Mouse (Mus musculus): Measurements from ENCODE around the gene Grid1.

Gene Grid1

DNA sequence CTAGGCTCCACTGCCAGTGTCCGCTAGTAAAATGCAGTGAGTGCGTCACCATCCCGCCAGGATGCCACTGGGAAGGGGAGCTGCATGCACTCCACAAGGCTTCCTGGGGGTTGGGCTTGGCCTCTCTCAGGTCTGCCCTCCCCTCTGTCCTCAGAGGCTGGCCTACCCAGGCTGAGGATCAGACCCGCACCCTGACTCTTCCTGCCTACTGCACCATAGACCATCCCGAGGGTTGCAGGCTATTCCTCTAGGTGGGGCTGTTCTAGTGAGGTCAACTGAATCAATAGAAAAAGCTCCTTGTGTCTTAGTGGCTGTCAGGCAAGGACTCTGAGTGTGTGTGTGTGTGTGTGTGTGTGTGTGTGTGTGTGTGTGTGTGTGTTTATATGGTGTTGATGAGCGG is 19.1 kb downstream of the Grid1 start:
- DNase-seq: no peak

DNA sequence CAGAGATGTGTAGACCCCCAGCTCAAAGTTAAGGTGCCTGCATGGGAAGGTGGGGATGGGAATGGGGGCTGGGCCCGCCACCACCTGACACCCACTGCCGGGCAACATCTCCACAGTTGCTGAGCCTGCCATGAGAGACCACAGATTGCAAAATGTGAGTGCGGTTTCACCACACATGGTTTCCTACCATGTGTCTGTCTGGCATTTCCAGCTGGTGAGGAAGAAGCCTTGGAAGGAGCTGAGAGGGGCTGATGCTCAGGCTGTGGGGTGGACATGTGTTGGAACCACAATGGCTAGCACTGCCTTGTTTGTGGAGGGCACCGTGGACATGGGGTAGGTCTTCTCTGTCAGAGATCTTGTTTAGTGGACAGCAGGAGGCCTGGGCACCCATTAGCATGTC is 20.0 kb downstream of the Grid1 start:
- DNase-seq: no peak

DNA sequence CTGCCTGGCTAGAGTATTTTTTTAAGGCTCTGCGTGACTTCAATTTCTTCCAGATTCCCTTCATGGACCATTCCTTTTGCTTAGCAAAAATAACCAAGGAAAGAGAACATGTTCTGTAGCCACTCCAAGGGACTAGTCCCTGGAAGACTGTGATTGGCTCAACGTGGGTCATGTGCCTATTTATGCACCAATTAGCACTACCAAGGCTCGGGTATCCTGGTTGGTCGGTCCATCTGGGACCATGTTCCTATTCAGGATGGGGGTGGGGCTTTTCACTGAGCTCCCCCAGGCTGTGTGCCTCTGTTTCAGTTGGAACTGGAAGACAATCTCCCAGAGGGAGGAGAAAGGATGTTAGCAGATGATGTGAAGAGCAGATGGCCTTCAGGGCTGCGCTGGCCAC is 23.7 kb downstream of the Grid1 start:
- DNase-seq: no peak

DNA sequence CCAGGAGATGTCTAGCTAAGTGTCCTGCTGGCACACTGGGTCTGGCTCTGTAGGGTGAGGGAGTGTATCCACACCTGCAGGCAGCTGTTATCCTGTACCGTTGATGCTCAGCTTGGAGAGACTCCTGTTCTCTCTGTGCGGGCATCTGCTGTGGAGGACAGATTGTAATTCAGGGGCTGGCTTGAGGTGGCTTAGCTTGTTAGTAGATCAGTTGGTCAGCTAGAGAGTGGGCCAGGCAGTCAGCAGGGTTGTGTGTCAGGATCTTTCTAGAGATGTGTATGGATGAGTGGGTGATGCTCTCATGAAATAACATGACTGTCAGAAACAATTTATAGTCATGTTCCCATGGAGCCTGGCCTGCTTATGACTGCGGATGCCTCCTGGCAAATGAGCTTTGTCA is 24.3 kb downstream of the Grid1 start:
- no peak for DNase-seq

DNA sequence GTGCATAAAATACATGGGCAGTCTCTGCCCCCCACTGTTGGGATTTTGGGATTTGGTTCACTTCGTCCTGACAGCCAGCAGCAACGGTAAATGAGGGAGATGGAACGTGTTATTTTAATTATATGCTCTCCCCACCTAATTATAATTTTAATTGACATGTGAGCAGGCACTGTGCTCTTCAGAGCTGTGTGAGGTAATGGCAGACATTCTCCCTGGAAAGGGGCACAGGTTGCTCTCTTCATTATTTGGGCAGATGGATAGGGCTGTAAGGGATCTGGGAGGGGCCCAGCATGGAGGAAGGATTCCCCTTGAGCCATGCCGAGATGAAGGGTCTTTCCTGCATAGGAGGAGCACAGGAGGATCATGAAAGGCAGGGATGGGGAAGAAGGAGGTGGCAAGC is 26.9 kb downstream of the Grid1 start:
- DNase-seq: no peak

DNA sequence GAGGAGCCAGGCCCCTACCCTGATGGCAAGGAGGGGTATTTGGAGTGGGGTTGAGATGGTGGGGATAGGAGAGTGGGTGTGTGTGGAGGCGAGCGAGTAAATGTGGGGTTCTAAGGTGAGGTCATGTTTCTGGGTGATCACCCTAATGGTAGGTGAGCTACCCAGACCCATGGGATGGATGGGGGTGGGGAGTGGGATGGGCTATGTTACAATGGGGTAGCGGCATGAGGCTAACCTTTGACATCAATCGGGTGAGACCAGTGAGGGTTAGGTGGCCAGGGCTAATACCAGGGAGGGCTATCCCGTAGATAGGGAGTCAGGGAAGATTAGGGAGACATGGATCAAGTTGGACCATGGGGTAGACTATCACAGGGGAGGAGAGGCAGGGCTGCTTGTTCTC is 27.7 kb downstream of the Grid1 start:
- no peak for DNase-seq

DNA sequence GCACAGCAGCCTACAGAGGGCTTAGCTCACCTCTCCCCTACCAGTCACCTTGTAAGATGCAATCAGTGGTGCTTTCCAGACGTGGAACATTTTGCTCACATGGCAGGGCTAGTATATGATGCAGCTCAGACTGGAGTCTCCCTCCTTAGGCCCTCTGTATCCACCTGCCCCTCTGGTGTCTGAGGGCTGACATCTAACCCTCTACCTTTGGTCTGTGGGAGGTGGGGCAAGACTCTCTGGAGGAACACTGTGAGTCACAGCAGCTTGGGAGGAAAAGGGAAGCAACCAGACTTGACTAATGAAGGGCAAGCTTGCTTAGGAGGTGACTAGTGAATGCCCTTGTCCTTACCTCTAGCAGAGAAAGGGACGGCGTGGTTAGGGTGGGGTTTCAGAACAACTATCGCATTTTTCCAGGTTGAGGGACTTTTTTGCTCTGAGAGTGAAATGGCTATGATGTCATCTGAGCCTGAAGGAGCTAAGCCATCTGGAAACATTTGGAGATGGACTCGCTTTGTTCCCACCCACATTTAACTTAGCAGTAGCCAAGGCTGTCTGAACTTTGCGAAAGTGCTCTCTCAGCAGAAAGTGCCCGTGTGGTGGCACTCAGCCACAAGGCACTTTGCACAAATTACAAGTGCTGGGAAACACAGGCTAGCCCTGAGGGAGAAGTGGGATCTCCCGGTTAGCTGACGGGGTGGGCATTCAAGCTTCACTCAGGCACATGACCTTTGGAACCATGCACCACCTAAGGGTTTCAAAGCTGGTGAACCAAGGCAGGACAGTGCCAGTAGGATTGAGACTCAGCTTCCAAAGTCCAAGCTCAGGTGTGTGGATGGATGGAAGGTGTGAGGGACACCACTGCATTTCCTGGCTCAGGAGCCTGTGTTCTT is 41.2 kb downstream of the Grid1 start:
- DNase-seq: no peak

DNA sequence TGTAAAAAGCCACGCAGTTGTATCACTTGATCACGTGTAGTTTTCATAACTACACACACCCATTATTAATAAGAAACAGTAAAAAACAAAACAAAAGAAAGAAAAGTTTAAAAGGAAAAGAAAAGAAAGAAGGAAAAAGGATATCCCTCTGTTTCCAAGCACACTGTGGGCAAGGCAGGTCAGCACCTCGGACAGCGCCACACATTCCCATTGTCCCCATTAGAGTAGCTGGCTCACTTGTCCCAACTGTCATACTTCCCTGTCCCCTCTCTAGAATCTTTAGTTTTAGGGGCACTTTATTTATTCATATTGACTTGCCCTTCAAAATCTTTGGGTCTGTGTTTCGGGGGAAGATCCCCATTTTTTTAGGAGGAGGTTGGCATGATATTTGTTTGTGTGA is 47.4 kb downstream of the Grid1 start:
- no peak for DNase-seq

DNA sequence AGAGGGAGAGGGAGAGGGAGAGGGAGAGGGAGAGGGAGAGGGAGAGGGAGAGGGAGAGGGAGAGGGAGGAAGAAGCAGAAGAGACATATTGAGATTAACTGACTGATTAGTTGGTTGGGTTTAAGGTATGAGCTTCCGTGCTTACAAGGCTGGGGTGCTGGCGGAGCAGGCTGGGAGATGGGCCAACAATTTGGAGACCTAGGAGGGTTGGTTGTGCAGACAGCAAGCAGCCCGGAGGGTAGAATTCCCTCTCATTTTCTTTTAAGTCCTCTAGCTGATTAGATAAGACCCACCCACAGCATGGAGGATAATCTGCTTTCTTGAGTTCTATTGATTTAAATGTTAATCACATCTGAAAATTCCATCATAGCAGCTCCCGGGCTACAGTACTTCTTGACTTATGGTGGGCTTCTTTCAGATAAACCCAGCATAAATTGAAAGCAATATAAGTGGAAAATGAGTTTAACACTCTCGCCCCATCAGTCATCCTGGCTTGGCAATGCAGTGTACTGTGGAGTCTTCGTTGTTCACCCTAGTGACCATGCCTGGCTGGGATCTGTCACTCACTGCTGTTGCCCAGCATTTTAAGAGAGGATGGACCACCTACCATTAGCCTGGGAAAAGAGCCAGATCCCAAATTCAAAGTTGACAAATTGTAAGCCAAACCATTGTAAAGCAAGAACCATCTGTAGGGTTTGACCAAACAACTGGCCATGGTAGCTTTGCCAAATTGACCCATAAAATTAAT is 48.8 kb downstream of the Grid1 start:
- DNase-seq: no peak

DNA sequence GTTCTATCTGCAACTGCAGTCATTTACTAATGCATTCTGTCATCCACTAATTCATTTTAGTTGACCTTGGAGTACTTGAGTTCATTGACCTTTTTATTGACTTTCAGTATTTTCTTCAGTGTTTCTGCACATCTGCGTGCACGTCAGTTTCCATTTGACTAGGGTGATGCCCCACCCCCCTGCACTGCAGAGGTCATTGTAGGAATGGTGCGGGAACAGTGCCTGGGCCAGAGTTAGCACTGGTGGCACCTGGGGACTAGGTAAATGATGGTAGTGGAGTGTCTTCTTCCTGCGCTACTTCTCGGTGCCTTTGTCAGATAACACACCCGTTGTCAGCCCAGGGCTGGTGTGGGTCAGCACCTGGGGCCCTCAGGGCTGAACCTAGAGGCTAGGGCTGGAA is 60.1 kb downstream of the Grid1 start:
- no peak for DNase-seq

DNA sequence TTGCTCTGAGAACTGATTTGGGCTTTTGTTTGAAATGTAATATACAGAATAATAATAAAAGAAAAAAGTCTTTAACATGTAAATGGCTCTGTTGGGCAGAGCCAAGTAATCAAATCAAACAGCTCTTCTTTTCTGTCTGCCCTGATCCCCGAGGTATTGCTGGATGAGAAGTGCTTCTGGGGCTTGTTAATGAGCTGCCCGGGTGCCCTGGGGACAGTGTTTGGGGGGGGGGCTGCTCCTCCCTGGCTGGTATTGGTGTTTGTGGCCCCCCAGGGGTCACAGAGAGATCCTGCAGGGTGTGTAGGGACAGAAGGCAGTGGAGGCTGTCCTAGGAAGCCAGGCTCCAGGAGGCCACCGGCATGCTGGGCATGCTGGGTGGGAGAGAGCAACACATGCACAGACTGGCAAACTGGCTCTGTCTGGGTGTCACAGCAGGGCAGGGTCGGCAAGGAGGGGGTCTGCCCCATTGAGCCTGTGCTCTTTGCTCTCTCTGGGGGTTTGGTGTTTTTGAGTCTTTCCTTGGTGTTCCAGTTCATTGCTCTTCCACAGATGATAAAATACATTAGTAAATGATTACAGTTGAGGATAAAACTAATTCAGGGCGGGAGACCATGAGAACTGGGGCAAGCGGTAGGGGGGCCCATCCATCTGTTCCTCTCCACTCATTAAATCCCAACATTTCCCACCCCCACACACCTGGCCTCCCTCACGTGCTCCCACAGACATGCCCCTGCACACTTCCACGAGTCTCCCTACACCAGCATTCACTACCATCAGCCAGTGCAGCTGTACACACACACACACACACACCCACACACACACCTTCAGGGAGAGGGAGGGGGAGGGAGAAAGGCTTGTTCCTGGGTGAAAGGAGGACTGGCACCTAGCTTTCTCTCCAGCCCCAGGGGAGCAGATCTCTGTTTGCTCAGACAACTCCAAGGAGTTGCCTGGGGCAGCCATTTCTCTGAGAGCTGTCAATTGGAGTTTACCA is 60.8 kb downstream of the Grid1 start:
- DNase-seq: peak; percentile 8 to 24

DNA sequence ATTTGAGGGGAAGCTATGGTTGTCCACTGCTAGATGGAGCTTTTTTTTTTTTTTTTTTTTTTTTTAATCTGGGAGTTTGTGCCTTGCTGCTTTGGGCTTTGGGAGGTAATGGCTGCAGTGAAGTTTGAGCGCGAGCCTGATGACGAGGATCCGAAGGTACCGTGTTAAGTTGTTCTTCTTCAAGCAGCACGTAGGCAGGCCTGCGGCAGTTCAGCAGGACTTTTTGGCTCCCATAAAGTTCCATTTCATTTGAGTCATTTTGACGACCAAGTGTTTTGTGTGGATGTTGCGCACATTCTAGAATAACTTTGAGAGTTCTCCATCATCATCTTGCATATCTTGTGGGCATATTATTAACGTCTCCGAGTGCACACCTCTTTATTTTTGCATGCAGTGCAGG is 64.3 kb downstream of the Grid1 start:
- DNase-seq: no peak

DNA sequence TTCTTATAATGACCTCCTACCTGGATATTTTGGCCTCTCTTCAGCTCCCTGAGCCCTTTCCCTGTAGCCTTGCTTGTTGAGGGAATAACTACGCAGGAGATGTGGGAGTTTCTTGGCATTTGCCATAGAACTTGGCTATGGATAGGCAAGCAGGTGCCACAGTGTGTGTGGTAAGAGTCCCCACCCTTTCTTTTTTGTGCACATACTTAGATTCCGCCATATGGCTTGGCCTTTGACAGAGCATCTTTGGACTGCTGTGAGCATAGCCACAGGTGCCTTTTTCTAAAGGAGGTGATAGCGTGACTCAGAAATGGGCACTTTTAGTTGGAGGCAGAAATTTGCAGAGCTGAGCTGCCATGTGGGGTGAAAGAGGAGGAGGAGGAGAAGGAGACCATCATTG is 64.7 kb downstream of the Grid1 start:
- DNase-seq: no peak

DNA sequence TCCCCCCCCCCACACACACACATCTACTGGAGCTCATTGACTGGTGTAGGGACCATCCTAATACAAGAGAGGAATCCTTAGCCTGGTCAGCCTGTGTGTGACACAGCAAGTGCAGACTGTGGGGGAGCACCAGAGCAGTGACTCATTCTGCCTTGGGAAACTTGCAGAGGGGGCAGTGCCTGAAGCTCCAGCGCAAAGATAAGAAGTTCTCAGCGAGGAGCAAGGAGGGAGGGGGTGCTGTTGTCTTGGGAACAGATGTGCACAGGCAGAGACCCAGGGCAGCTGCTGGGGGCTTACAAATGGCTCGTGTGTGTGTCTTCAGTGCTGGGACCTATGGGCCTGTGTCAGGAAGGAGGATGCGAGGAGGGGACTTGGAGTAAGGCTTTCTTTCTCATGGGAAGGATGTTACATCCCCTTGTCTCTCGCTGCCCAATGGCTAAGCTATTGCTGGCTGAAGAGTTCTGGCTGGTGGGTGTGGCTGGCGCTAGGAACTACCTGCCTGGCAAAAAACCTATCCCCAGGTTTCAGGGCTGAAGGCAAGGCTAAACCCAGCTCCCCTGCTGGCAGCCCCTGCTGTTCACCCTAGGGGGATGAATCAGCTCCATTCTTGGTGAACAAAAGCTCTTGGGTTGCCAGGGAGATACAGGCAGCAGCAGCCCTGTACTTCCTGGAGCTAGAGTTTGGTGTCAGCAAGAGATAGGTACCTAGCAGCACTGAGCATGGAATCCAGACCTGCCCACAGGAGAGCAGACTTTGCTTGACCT is 72.0 kb downstream of the Grid1 start:
- no peak for DNase-seq

DNA sequence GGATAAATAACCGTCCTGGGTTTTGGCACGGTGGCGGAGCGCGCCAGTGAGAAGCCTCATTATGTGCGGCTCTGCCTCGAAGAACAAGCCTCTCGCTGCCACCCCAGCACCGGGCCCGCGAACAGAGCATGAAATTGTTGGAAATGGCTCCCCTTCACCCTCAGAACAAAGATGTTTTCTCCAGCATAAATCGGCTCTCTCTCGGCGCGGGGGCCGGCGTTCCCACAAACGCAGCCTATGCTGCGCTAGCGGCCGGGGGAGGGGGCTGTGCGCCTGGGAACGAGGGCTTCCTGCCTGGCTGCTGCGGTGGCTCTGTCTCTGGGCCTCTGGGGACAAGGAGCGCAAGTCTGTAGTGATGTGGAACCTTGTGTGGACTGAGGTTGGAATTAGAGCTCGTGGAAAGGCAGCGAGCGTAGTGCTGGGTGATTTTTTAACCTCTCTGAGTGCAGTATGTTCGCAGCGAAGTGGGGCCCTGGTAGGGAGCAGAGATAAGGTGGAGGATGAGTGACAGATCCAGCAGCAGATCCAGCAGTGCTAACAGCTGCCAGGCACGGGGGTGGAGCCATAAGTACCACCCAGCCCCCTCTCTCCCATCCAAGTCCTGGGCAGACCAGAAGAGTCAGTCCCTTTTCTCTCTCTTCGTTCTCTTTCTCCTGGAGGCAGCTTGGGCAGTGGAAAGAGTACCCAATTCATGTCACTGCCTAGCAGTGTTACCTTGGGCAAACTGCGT is 76.5 kb downstream of the Grid1 start:
- DNase-seq: no peak

DNA sequence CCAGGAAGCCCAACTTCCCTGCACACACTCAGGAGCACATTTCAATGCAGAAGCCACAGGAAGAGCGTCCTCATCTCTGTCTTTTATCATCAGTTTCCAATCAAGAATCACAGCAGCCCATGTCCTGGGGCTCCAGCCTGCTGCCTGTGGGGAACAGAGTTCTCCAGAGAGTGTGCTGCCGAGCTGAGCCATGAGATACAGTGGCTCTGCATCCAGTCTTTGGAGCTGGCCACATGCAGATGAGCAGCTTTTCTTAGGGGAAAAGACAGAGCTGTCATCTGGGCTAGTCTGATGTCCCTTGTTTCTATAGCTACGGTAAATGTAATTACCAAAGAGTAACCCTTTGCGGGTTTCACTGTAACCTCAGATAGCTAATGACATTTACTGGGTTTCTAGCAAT is 83.9 kb downstream of the Grid1 start:
- no peak for DNase-seq

DNA sequence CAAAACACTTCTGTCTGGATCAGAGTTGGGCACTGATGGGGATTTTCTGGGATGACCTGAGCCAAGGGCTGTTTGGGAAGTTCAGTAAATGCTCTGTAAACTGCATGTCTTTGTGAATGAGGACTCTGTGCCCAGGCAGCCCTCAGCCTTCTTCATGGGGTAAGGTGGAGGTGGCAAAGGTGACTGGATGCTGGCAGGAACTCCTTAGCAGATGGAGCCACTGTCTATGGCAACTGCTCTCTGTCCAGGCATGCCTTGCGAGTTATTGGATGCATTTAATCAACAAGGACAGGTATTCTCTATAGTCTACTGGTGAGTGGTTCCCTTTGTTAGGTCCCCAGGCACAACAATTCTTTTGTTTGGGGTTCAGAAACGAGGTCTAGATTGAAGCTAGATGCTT is 85.8 kb downstream of the Grid1 start:
- DNase-seq: no peak

DNA sequence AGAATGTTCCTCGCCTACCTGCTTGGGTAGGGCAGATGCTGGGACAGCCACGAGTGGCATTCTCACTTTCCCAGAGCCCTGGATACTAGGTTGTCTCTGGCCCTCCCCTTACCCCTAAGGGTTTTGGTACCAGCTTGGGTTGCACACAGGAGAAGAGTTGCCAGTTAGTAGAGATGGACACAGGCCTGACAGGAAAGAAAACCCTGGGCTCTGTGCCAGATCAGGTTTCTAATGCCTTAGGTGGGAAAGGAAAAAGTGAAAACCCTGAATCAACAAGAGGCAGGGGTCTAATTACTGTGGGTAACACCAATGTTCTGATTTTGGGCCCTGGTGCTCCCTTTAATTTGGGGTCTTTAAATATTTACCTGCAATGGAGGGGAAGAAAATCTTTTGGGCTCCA is 88.5 kb downstream of the Grid1 start:
- DNase-seq: no peak

DNA sequence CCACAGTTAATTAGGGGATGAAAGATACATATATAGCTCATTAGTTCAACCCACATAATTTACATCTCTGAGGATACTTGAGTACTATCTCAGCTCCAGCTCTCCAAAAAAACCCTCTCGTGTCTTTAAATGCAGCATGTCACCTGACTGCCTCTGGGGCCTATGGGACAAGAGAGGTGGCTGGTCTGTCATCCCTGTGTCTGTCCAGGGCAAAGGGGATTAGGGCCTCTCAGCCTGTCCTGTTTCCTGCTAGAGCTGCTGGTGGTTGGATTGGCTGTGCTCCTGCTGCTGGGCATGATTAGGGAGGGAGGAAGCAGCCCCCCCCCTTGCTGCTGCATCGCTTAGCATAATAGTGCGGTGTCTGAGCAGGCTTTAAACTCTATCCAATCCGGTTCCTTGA is 88.9 kb downstream of the Grid1 start:
- DNase-seq: no peak

DNA sequence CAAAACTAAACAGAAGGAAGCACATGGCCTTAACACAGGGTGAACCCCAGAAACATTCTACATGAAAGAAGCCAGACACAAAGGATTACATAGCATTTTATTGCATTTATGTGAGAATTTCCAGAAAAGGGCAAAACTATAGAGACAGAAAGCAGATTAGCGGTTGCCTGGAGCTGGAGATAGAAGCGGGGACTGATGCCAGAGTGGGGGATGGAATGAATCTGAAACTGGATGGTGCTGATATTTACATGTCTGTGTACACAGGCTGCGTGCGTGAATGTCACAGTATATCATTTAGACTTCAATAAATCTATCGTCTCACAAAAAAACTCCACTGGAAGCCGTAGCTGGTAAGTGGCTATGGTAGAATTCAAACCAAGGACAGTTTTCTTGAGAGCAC is 96.4 kb downstream of the Grid1 start:
- DNase-seq: no peak

DNA sequence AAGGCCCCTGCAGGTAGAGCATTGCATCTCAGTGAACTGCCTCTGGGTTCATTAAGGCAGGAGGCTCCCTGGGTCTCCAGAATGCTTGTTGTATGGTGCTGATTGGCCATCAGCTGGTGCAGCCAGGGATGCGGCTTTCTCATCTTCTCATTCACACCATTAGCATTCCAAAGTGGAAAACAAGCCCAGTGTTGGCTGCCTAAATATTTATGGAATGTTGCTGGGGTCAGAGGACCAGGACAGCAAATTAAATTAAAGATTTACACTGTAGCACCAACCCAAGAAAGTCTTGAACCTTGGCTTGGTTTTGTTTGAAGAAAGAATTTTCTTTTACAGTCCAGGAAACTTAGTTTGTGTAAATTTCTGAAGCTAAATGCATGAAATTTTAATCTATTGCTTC is 97.2 kb downstream of the Grid1 start:
- DNase-seq: no peak

DNA sequence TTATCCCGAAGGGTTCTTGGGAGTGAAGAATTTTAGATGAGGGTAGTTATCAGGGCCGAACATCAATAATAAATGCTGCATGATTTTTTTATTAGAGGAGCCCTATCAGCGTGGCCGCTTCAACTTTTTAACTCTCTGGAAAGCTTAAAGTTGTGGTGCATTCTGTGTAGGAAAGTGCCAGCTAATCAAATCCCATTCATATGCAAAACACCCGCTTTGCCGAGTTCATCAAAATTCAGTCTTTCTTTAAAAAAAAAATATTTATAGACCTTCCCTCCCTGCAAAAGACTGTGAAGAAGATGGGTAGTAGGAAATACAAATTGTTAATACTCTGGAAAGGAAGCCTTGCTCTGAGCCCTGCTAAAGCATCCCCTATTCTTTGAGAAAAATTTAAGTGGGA is 99.3 kb downstream of the Grid1 start:
- DNase-seq: no peak
